Mouse (Mus musculus) lung, adult 2 months (tissue): ENCODE results near the gene Blzf1.

Source experiments
- CTCF ChIP-seq: fragments of 200-500 bp; IDR thresholded peaks from 2 replicates; pipeline ENCODE4 v1.5.1; 2011; ENCODE audit warnings: mild to moderate bottlenecking, low read length, control low read depth; ENCODE audit not compliant: insufficient read depth
- POLR2A ChIP-seq: fragments of 200-500 bp; IDR thresholded peaks from 2 replicates; pipeline ENCODE4 v1.6.1; 2011; ENCODE audit warnings: low read depth, mild to moderate bottlenecking, control low read depth, low read length, borderline replicate concordance; ENCODE audit errors: extremely low read depth

DNA sequence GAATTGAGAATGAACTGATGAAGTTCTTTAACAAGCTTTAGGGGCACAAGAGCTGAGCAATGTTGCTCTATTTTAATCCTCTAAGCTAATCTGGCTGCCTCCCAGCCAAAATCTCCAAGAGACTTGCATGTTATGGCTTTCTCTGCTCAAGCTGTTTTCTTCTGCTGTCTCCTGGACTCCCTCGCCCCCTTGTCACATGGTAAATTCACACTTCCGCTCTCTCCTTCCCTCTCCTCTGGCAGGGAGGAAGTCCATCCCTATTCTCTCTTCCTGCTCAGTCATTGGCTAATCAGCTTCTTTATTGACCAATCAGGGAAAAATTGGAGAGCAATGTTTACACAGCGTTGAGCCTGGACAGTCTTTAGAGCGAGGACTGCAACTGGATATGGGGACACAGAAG lies 28.6 kb upstream of the Blzf1 start:
- TF ChIP-seq POLR2A (no peak), CTCF (no peak)
